Mouse (Mus musculus): Measurements from ENCODE around the gene Abcb6.

- TF ChIP-seq ZC3H11A (IDR thresholded peaks at IDR 0.05; ENCODE audit: borderline replicate concordance, low read depth, low read length) (no peak), ZNF384 (IDR thresholded peaks at IDR 0.05; ENCODE audit: low read depth, low read length) (no peak), HCFC1 (IDR thresholded peaks at IDR 0.05; ENCODE audit: borderline replicate concordance, insufficient read depth, low read length) (no peak)
Observed at GRCm38 (mm10) chr1:75191258-75191621, 11.0 kb upstream of the Abcb6 start.
